Mouse (Mus musculus): ENCODE results near the gene Cdkl3. TPM values are rescaled to one million over a fixed set of nuclear protein-coding genes. Genes with fewer than 3 reads are reported as not detected.

The Cdkl3 gene
- polyA plus RNA-seq, 1 experiment from 2014 or later = 9.1 TPM

DNA sequence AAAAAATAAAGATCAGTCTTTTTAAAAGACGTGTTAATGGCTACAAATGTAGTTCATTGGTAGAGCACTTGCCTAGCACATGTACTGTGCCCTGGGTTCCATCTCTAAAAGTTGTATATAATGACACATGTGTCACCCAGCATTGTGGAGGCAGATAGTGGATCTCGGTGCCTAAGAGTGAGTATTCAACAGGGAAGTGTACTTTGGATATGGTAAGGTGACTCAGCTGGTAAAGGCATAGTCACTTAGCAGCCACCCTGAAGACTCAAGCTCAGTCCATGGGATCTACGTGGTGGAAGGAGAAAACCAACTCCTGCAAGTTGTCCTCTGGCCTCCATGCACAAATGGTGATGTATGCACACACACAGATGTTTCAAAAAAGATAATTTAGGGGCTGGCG, 120.4 kb downstream of the Cdkl3 start:
- H3K4me3 ChIP-seq (ENCODE audit: low read depth, low read length) = no peak overlapping the region
- WGBS (ENCODE audit: insufficient replicate concordance) = 89% methylated on average over 4 of the region's 4 CpGs
- no peak overlapping the region for H3K4me2 ChIP-seq
- no peak overlapping the region for H3K27ac ChIP-seq (ENCODE audit: low read depth, low read length)
- H3K9ac ChIP-seq (ENCODE audit: low read depth, low read length) = no peak overlapping the region
- no peak for ATAC-seq (replicated peaks; ENCODE audit: insufficient number of reproducible peaks, low FRiP score, low TSS enrichment)
- peaks cover 38% of the 10 kb centered on the region for H3K36me3 ChIP-seq (ENCODE audit: control insufficient read depth, insufficient read depth, low read length)
- no peaks in the 10 kb centered on the region for H3K27me3 ChIP-seq (ENCODE audit: control insufficient read depth, insufficient read depth, low read length)
- peaks cover 3% of the 10 kb centered on the region; the same call in 1 of the 2 replicates for H3K9me3 ChIP-seq (replicated peaks; ENCODE audit: control insufficient read depth, low read length)
- H3K4me1 ChIP-seq (ENCODE audit: control insufficient read depth, insufficient read depth, low read length) = no peaks in the 10 kb centered on the region; the same call in 1 of the 2 replicates

DNA sequence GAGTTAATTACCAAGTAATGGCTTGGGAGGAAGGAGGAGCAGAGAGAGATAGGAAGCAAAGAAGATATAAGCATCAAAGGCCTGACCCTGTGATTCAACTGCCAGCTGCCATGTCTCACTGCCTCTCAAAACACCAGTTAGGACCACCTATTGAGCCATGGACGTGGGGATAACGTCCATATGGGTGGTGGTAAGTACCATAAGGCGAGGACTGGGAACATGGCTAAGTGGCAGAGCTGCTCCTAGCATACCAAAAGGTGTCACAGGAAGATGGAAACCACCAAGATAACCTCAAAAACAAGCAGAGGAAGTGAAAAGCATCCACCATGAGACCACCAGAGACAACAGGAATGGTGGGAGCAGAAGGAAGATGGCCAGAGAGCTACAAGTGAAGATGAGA, 123.1 kb downstream of the Cdkl3 start:
- no peak overlapping the region for H3K4me3 ChIP-seq (ENCODE audit: low read depth, low read length)

DNA sequence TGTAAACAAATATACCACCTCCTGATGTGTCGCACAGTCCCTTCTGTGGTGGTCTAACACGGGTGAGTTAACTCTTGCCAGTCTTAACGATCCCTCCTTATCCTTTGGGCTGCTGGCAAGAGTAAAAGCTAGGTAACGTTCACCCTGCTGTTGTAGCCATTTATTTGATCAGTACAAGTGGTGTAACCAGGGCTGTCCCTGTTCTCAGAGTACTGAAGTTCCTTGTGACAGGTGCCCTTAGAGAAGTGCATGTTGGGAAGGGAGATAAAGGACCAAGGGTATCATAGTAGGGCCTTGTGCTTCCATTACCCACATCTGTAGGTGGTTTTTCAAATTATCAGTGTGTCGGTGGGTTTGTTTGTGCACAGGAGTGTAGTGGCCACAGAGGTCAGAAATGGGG, 123.7 kb downstream of the Cdkl3 start:
- no peak for ATAC-seq (replicated peaks; ENCODE audit: insufficient number of reproducible peaks, low FRiP score, low TSS enrichment)
- WGBS (ENCODE audit: insufficient replicate concordance) = 74% methylated on average over 5 of the region's 5 CpGs
- Histone ChIP-seq H3K36me3 (ENCODE audit: control insufficient read depth, insufficient read depth, low read length) (peaks cover 16% of the 10 kb centered on the region), H3K4me1 (ENCODE audit: control insufficient read depth, insufficient read depth, low read length) (peaks cover 3% of the 10 kb centered on the region), H3K9me3 (replicated peaks; ENCODE audit: control insufficient read depth, low read length) (no peaks in the 10 kb centered on the region), H3K4me2 (no peak overlapping the region), H3K27me3 (ENCODE audit: control insufficient read depth, insufficient read depth, low read length) (no peaks in the 10 kb centered on the region), H3K27ac (ENCODE audit: low read depth, low read length) (no peak overlapping the region), H3K4me3 (ENCODE audit: low read depth, low read length) (no peak overlapping the region), H3K9ac (ENCODE audit: low read depth, low read length) (no peak overlapping the region)

More for the DNA sequence above, 123.1 kb downstream of the Cdkl3 start:
- WGBS (ENCODE audit: insufficient replicate concordance) = 62% methylated on average over 3 of the region's 3 CpGs
- no peak overlapping the region for H3K9ac ChIP-seq (ENCODE audit: low read depth, low read length)
- peaks cover 21% of the 10 kb centered on the region for H3K36me3 ChIP-seq (ENCODE audit: control insufficient read depth, insufficient read depth, low read length)
- no peak overlapping the region for H3K27ac ChIP-seq (ENCODE audit: low read depth, low read length)
- ATAC-seq (replicated peaks; ENCODE audit: insufficient number of reproducible peaks, low FRiP score, low TSS enrichment) = no peak
- H3K4me1 ChIP-seq (ENCODE audit: control insufficient read depth, insufficient read depth, low read length) = peaks cover 3% of the 10 kb centered on the region
- no peak overlapping the region for H3K4me2 ChIP-seq
- H3K9me3 ChIP-seq (replicated peaks; ENCODE audit: control insufficient read depth, low read length) = no peaks in the 10 kb centered on the region
- no peaks in the 10 kb centered on the region for H3K27me3 ChIP-seq (ENCODE audit: control insufficient read depth, insufficient read depth, low read length)

DNA sequence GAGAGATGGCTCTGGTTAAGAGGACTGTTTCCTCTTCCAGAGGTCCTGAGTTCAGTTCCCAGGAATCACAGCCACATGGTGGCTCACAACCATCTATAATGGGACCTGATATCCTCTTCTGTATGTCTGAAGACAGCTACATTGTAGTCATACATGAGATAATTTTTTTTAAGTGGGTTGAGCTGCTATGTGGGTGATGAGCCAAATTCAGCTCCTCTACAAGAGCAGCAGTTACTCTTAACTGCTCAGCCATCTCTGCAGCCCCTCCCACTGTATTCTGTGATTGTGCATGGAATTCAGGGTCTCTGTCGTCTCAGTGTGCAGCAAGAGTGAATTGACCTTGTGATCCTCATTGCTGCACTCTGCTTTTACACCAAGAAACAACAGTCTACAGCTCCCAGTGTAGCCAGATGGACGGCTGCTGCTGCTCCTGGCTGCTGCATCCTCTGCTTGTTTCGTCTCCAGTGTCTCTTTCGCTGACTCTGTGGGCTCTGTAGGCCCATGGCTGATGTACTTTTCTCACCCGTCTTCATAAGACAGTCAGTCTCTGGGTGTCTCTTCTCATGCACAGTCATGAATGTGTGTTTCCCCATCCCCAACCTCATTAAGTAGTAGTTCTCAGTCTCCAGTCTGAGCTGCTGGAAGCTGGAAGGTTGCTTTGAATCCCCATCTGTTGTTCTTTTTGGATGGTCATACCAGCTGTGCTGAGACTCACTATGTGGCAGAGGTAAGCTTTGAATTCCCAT, 124.5 kb downstream of the Cdkl3 start:
- WGBS (ENCODE audit: insufficient replicate concordance) = 67% methylated on average over 5 of the region's 5 CpGs
- H3K36me3 ChIP-seq (ENCODE audit: control insufficient read depth, insufficient read depth, low read length) = peaks cover 16% of the 10 kb centered on the region
- no peak for ATAC-seq (replicated peaks; ENCODE audit: insufficient number of reproducible peaks, low FRiP score, low TSS enrichment)
- H3K9me3 ChIP-seq (replicated peaks; ENCODE audit: control insufficient read depth, low read length) = no peaks in the 10 kb centered on the region
- no peaks in the 10 kb centered on the region for H3K27me3 ChIP-seq (ENCODE audit: control insufficient read depth, insufficient read depth, low read length)
- peaks cover 3% of the 10 kb centered on the region for H3K4me1 ChIP-seq (ENCODE audit: control insufficient read depth, insufficient read depth, low read length)
- H3K27ac ChIP-seq (ENCODE audit: low read depth, low read length) = no peak overlapping the region
- H3K9ac ChIP-seq (ENCODE audit: low read depth, low read length) = no peak overlapping the region
- H3K4me3 ChIP-seq (ENCODE audit: low read depth, low read length) = no peak overlapping the region
- no peak overlapping the region for H3K4me2 ChIP-seq

DNA sequence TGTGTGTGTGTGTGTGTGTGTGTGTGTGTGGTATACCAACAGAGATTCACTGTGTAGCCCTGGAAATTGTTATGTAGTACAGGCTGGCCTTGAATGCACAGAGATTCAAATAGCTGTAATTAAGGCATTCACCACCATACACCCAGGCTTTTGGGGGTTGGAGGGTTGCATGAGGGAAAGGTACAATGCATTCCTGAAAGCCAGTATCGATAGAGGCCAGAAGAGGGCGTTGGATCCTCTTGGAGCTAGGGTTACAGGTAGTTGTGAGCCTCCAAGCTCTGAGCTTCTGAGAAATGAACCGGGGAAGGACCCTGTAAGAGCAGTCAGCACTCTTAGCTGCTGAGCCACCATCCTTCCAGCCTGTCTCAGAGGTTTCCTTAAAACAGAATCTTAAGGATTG, 125.2 kb downstream of the Cdkl3 start:
- Histone ChIP-seq H3K4me1 (ENCODE audit: control insufficient read depth, insufficient read depth, low read length) (peaks cover 3% of the 10 kb centered on the region), H3K4me2 (no peak overlapping the region), H3K36me3 (ENCODE audit: control insufficient read depth, insufficient read depth, low read length) (peaks cover 11% of the 10 kb centered on the region; the same call in 1 of the 2 replicates), H3K27me3 (ENCODE audit: control insufficient read depth, insufficient read depth, low read length) (no peaks in the 10 kb centered on the region), H3K4me3 (ENCODE audit: low read depth, low read length) (no peak overlapping the region), H3K27ac (ENCODE audit: low read depth, low read length) (no peak overlapping the region), H3K9ac (ENCODE audit: low read depth, low read length) (no peak overlapping the region), H3K9me3 (replicated peaks; ENCODE audit: control insufficient read depth, low read length) (no peaks in the 10 kb centered on the region)
- ATAC-seq (replicated peaks; ENCODE audit: insufficient number of reproducible peaks, low FRiP score, low TSS enrichment) = no peak
- WGBS (ENCODE audit: insufficient replicate concordance) = 35% methylated on average over 3 of the region's 3 CpGs

DNA sequence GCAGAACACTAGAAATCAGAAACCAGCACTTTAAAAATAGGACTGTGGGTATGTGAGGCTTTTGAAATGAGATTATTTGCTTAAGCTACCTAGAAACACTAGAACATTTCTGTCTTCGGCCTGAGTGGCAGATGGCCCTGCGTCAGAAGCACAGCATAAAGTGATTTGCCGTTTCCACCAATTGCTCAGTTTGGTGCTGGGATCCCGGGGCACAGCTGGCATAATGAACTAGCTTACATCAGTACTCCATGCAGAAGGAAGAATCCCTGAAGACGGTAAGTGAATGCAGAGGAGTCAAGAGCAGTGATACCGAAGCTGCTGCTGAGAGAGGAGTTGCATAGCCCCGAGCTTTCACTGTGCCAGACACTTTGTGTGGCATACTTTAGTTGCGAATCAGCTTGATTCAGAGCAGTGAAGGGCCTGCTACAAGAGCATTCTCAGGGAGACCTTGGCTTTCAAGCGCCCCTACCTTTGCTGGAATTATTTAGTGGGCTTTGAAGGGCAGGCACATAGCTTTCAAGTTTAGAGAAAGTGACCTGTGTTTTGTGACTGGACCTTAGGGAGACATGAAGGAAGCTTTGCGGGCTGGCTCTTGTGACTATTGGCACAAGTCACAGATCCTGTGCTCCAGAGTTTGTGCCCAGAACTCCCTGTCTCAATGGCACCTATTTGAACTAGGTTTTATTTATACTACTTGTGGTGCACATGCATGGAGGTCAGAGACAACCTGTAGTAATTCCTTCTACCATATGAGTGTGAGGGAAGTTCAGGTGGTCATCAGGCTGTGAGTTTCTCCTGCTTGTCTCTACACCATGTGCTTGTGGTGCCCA, 125.8 kb downstream of the Cdkl3 start:
- Histone ChIP-seq H3K27ac (ENCODE audit: low read depth, low read length) (no peak overlapping the region), H3K9me3 (replicated peaks; ENCODE audit: control insufficient read depth, low read length) (no peaks in the 10 kb centered on the region), H3K9ac (ENCODE audit: low read depth, low read length) (no peak overlapping the region), H3K36me3 (ENCODE audit: control insufficient read depth, insufficient read depth, low read length) (peaks cover 5% of the 10 kb centered on the region; the same call in 1 of the 2 replicates), H3K4me1 (ENCODE audit: control insufficient read depth, insufficient read depth, low read length) (peaks cover 3% of the 10 kb centered on the region), H3K4me3 (ENCODE audit: low read depth, low read length) (no peak overlapping the region), H3K27me3 (ENCODE audit: control insufficient read depth, insufficient read depth, low read length) (no peaks in the 10 kb centered on the region), H3K4me2 (no peak overlapping the region)
- no peak for ATAC-seq (replicated peaks; ENCODE audit: insufficient number of reproducible peaks, low FRiP score, low TSS enrichment)
- 66% methylated on average over 10 of the region's 10 CpGs for WGBS (ENCODE audit: insufficient replicate concordance)

DNA sequence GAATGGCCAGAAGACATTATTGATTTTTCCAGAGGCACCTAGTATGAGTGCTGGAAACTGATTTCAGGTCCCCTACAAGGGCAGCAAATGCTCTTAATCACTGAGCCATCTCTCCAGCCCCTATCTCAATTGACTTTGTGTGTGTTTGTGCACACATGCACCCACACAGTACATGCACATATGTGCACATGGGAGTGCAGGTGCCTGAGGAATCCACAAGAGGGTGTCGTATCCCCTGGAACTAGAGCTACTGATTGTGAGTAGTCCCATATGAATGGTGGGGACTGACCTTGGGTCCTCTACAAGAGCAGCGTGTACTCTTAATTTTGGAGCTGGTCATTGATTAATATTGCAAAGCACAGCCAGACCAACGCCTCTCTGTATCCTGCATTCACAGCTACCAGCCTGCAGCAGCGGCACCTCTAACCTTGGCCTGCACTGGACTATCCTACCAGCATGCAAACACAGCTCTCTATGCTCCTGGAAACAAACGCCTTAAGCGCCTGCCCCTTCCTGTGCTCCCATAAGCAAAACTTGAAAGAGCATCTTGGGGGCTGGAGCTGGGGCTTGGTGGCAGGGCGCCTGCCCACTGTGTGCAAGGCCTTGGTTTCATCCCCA, 126.5 kb downstream of the Cdkl3 start:
- Histone ChIP-seq H3K27ac (ENCODE audit: low read depth, low read length) (no peak overlapping the region), H3K9me3 (replicated peaks; ENCODE audit: control insufficient read depth, low read length) (no peaks in the 10 kb centered on the region; the same call in 1 of the 2 replicates)

More for the DNA sequence above, 126.5 kb downstream of the Cdkl3 start:
- Histone ChIP-seq H3K4me2 (no peak overlapping the region), H3K27me3 (ENCODE audit: control insufficient read depth, insufficient read depth, low read length) (no peaks in the 10 kb centered on the region), H3K4me1 (ENCODE audit: control insufficient read depth, insufficient read depth, low read length) (peaks cover 3% of the 10 kb centered on the region), H3K36me3 (ENCODE audit: control insufficient read depth, insufficient read depth, low read length) (peaks cover 5% of the 10 kb centered on the region; the same call in 1 of the 2 replicates), H3K4me3 (ENCODE audit: low read depth, low read length) (no peak overlapping the region), H3K9ac (ENCODE audit: low read depth, low read length) (no peak overlapping the region)
- no peak for ATAC-seq (replicated peaks; ENCODE audit: insufficient number of reproducible peaks, low FRiP score, low TSS enrichment)
- WGBS (ENCODE audit: insufficient replicate concordance) = 79% methylated on average over 7 of the region's 7 CpGs
